Mouse (Mus musculus) liver, postnatal 0 days (tissue): ENCODE measurements around the gene Tmem132c. TPM values are rescaled to one million over a fixed set of nuclear protein-coding genes. Genes with fewer than 3 reads are reported as not detected.

Source experiments
- ATAC-seq: fragments of 200-750 bp; cut with Nextera tagmentation; 2 replicates; pipeline ENCODE4 v1.8.0; 2017; ENCODE audit warnings: mild to moderate bottlenecking, moderate library complexity
- DNase-seq: peaks from one replicate; pipeline ENCODE4 v3.0.0-alpha.2; 2016
- H3K27ac ChIP-seq: fragments of 300-500 bp; sonication (generic); 2 replicates; pipeline ENCODE4 v1.5.1; 2014; ENCODE audit warnings: antibody characterized with exemption, moderate library complexity, mild to moderate bottlenecking, low read depth
- H3K27me3 ChIP-seq: fragments of 300-500 bp; sonication (generic); 2 replicates; pipeline ENCODE4 v1.6.1; 2014; ENCODE audit warnings: low read length, control low read depth, mixed read lengths; ENCODE audit not compliant: insufficient read depth
- H3K36me3 ChIP-seq: fragments of 300-500 bp; sonication (generic); replicated peaks from 2 replicates; pipeline ENCODE4 v1.6.1; 2014; ENCODE audit warnings: mild to moderate bottlenecking, control low read depth, low read length, moderate library complexity, mixed read lengths; ENCODE audit not compliant: insufficient read depth
- H3K4me1 ChIP-seq: fragments of 300-500 bp; sonication (generic); 2 replicates; pipeline ENCODE4 v1.6.1; 2014; ENCODE audit warnings: antibody characterized with exemption, mild to moderate bottlenecking, control low read depth; ENCODE audit not compliant: insufficient read depth
- H3K4me2 ChIP-seq: fragments of 300-500 bp; sonication (generic); 2 replicates; pipeline ENCODE4 v1.6.1; 2014; ENCODE audit warnings: low read depth, mild to moderate bottlenecking, low read length, moderate library complexity, mixed read lengths
- H3K4me3 ChIP-seq: fragments of 300-500 bp; sonication (generic); 2 replicates; pipeline ENCODE4 v1.5.1; 2014; ENCODE audit warnings: low read depth, low read length
- H3K9ac ChIP-seq: fragments of 300-500 bp; sonication (generic); replicated peaks from 2 replicates; pipeline ENCODE4 v1.6.1; 2014; ENCODE audit warnings: mild to moderate bottlenecking, moderate library complexity
- H3K9me3 ChIP-seq: fragments of 300-500 bp; sonication (generic); 2 replicates; pipeline ENCODE4 v1.6.1; 2016; ENCODE audit warnings: mild to moderate bottlenecking, control low read depth, low read length, mixed read lengths
- CTCF ChIP-seq: sonication (generic); IDR thresholded peaks from 2 replicates; pipeline ENCODE4 v1.5.1; 2016; ENCODE audit warnings: antibody characterized with exemption, low read depth
- EP300 ChIP-seq: IDR thresholded peaks from 2 replicates; pipeline ENCODE4 v1.6.1; 2016; ENCODE audit warnings: antibody characterized with exemption, low read depth, mild to moderate bottlenecking
- WGBS: fragments of 180-500 bp; shearing (Covaris S2); extraction: QIAGEN DNeasy Blood & Tissue Kit; methylation state at CpG from one replicate; pipeline ENCODE4 v1.1.7; 2014; ENCODE audit not compliant: insufficient replicate concordance; 5-methylcytosine and 5-hydroxymethylcytosine counted together
- polyA plus RNA-seq: library from polyadenylated mRNA; unstranded; fragments of >200 nt; fragmentation: Nextera tagmentation; extraction: Ambion mirVana; gene quantifications from 2 replicates; pipeline ENCODE4 v1.2.1, GENCODE M21; 2015

Gene Tmem132c
- polyA plus RNA-seq, 1 experiment from 2014 or later, result 0.02 TPM

DNA sequence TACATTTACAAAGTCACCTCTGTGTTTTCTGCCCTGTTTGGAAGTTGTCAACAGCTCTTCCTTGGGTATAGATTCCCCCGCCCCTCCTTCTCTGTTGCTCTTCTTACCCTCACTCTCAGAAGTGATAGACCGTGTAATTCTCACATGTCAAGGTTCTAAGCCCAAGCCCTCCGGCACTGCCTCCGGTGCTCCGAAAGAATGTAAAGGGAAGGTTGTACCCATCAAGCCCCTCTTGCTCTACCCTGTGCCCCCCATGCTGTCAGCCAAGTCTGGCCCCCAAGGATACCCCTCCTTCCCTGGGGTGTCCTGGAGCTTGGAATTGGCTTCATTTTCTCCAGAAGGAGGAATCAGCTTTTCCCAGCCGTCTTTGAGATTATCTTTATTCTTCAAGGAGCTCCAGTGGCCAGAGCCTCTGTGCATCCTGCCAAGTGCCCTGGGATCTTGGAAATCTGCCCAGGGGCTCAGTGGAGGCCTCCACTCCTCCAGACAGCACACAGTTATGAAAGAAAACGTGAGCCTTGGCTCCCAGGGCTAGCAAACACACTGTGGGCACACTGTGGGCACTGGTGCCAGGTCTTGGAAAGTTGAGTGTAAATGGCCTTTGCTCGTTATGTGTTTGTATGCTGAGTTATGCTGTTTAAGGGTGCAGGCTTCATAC lies 59.1 kb downstream of the Tmem132c start:
- H3K36me3 ChIP-seq, result no peaks in the 10 kb centered on the region
- H3K27ac ChIP-seq, result no peak overlapping the region
- no peak overlapping the region for H3K4me3 ChIP-seq
- no peak for ATAC-seq
- TF ChIP-seq CTCF (no peak), EP300 (no peak)
- no peaks in the 10 kb centered on the region for H3K4me1 ChIP-seq
- H3K9me3 ChIP-seq, result no peaks in the 10 kb centered on the region
- no peak for DNase-seq
- 67% methylated on average over 8 of the region's 8 CpGs for WGBS
- H3K27me3 ChIP-seq, result no peaks in the 10 kb centered on the region
- no peak overlapping the region for H3K4me2 ChIP-seq
- no peak overlapping the region for H3K9ac ChIP-seq

DNA sequence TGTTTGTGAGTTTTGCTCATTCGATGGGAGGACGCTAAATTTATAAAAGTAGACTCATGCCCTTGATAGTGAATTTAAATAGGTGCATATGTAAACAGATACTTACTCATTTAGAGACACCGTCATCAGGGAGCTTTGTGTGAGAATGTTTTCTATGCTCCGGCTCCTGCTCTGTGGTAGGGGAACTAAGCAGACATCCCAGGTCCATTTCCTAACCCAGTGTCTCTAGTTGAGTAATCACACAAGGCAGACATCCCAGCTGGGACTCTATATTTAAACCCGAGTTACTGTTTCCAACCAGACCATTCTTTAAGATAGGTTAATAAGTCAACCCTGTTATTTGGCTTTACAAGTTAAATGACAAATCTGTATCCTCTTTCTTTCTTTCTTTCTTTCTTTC lies 63.7 kb downstream of the Tmem132c start:
- DNase-seq (no peak), ATAC-seq (no peak)
- TF ChIP-seq EP300, result no peak
- TF ChIP-seq CTCF, result no peak
- Histone ChIP-seq H3K4me3 (no peak overlapping the region), H3K9ac (no peak overlapping the region), H3K27me3 (no peaks in the 10 kb centered on the region), H3K4me1 (no peaks in the 10 kb centered on the region), H3K4me2 (no peak overlapping the region), H3K36me3 (no peaks in the 10 kb centered on the region), H3K27ac (no peak overlapping the region), H3K9me3 (no peaks in the 10 kb centered on the region)
- 73% methylated on average over 5 of the region's 5 CpGs for WGBS

DNA sequence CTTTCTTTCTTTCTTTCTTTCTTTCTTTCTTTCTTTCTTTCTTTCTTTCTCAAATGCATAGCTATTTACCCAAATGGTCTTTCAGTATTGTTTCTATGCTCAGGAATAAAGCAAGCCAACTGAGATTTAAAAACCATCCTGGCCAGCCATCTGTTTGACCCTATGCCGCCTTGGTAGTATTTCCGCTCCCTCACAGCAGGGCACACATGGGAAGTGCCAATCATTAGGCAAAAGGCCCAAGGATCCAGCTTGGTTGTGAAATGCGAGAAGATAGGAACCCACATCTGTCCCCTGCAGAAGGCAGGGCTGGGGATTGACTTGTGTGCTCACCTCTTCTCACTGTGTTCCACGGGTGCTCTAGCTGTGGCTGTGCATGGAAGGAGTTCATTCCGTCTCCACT lies 64.1 kb downstream of the Tmem132c start:
- DNase-seq, result no peak
- Histone ChIP-seq H3K4me3 (no peak overlapping the region), H3K9me3 (no peaks in the 10 kb centered on the region), H3K36me3 (no peaks in the 10 kb centered on the region), H3K4me2 (no peak overlapping the region), H3K4me1 (no peaks in the 10 kb centered on the region), H3K27me3 (no peaks in the 10 kb centered on the region), H3K9ac (no peak overlapping the region), H3K27ac (no peak overlapping the region)
- WGBS, result 49% methylated on average over 5 of the region's 5 CpGs
- TF ChIP-seq CTCF (no peak), EP300 (no peak)
- no peak for ATAC-seq

DNA sequence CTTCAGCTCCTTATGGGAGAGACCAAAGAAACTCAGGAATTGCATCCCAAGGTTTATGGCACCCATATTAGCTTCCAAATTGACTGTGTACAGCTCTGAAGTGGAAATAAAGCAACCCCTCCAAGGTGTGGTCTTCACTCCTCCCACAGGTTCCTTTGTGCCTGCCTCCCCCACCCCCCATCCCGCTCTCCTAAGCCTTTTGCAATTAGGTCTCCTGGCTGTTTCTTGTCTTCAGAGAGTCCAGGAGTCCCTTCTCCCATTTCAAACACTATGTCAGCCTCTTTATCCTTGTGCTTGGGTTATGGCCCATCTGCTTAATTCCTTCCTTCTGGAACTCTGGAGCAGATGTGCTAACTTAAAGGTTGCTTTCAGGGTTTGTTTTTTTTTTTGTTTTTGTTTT lies 65.1 kb downstream of the Tmem132c start:
- TF ChIP-seq EP300 (no peak), CTCF (no peak)
- Histone ChIP-seq H3K9me3 (no peaks in the 10 kb centered on the region), H3K9ac (no peak overlapping the region), H3K36me3 (no peaks in the 10 kb centered on the region), H3K4me3 (no peak overlapping the region), H3K27me3 (no peaks in the 10 kb centered on the region), H3K4me1 (no peaks in the 10 kb centered on the region), H3K4me2 (no peak overlapping the region), H3K27ac (no peak overlapping the region)
- ATAC-seq (no peak), DNase-seq (no peak)
- WGBS, result 31% methylated on average over 1 of the region's 1 CpGs

DNA sequence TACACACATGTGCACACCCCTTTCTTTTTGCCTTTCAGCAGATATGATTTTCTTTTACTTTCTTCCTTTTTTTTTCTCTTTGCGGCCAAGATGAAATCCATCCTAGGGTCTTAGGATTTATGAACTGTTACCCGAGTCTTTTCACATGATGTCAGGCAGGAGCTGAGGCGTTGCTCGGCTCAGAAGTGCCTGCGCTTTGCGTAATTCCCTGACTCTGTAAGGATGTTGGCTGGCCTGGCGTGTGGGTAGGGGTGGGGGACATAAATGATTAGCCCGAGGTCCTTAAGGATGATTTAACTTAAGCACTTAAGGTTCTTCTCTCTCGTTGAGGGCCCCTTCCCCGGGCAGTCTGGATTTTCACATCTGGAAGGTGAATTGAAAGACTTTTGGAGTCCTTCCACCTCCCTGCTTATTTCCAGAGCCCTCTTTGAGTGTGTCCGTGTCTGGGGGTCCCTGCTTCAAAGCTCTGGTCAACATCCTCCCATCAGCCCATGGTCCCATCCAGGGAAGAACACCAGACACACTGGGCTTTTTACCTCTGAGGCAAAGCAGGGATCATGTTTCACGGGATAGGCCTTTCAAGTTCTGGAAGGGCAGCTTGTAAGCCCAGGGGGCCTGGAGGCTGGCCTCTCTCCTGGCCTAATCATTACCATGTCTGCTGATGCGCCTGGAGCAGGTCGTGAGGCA lies 68.9 kb downstream of the Tmem132c start:
- Histone ChIP-seq H3K27me3 (no peaks in the 10 kb centered on the region), H3K9ac (no peak overlapping the region), H3K4me1 (no peaks in the 10 kb centered on the region), H3K9me3 (no peaks in the 10 kb centered on the region), H3K4me2 (no peak overlapping the region), H3K36me3 (no peaks in the 10 kb centered on the region), H3K27ac (no peak overlapping the region), H3K4me3 (no peak overlapping the region)
- TF ChIP-seq EP300 (no peak), CTCF (no peak)
- DNase-seq (no peak), ATAC-seq (no peak)
- 41% methylated on average over 14 of the region's 14 CpGs for WGBS

DNA sequence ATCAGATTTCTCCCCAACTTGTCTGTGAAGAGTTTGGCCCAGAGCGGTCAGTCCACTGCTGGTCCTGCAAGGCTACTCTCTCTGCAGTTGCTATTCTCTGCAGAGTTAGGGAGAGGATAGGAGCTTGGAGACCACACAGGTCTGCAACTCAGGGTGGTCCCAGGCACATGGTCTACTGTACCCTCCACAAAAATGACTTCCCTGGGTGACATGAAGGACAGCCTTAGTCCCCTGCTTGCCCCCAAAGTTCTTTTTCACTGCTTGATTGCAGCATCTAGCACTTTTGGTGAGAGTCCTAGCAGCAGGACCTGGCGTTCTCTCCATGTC lies 69.4 kb downstream of the Tmem132c start:
- Histone ChIP-seq H3K27ac (no peak overlapping the region), H3K4me3 (no peak overlapping the region), H3K27me3 (no peaks in the 10 kb centered on the region), H3K9ac (no peak overlapping the region), H3K4me1 (no peaks in the 10 kb centered on the region), H3K4me2 (no peak overlapping the region), H3K36me3 (no peaks in the 10 kb centered on the region), H3K9me3 (no peaks in the 10 kb centered on the region)
- 57% methylated on average over 2 of the region's 2 CpGs for WGBS
- TF ChIP-seq EP300 (no peak), CTCF (no peak)
- ATAC-seq (no peak), DNase-seq (no peak)

DNA sequence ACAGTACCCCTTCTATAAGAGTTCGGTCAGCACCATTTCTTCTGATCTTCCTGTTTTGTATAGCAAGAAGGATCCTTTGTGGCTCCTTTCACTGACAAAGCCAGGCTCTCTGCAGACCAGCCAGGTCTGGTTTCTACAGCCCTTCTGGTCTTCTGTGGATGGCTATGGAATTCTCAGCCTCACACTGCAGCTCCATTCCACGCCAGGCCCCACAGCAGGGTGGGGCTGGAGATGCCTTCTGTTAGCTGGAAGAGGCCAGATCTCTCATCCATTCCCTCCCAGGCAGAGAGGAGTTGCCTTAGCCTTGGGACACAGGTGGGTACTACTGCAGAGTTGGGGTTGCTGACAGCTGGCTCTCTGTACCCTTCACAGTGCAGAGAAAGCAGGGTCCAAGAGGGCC lies 72.0 kb downstream of the Tmem132c start:
- no peak overlapping the region for H3K4me3 ChIP-seq
- no peaks in the 10 kb centered on the region for H3K27me3 ChIP-seq
- 66% methylated on average over 2 of the region's 2 CpGs for WGBS
- no peaks in the 10 kb centered on the region for H3K36me3 ChIP-seq
- H3K9ac ChIP-seq, result no peak overlapping the region
- DNase-seq (no peak), ATAC-seq (no peak)
- TF ChIP-seq EP300 (no peak), CTCF (no peak)
- H3K27ac ChIP-seq, result no peak overlapping the region
- no peak overlapping the region for H3K4me2 ChIP-seq
- H3K9me3 ChIP-seq, result no peaks in the 10 kb centered on the region
- no peaks in the 10 kb centered on the region for H3K4me1 ChIP-seq
